Mouse (Mus musculus) ES-Bruce4 (cell line): Measurements from ENCODE around the gene C87436.

ENCODE experiments used
- CTCF ChIP-seq: IDR thresholded peaks from one replicate; pipeline ENCODE4 v1.8.1; 2011; ENCODE audit warnings: low read depth, low read length
- EP300 ChIP-seq: IDR thresholded peaks from 2 replicates; pipeline ENCODE4 v1.6.1; 2011; ENCODE audit warnings: low read depth, low read length; ENCODE audit not compliant: insufficient read depth
- POLR2A ChIP-seq: IDR thresholded peaks from one replicate; pipeline ENCODE4 v1.8.1; 2011; ENCODE audit warnings: low read length; ENCODE audit not compliant: insufficient read depth

- TF ChIP-seq CTCF = no peak
- no peak for TF ChIP-seq EP300
- peak; percentile 94 for TF ChIP-seq POLR2A
Measured at GRCm38 (mm10) chr6:86396581-86397256, 41.5 kb upstream of the C87436 start, which contains the start of gene Pcyox1.
